Mouse (Mus musculus) adipocyte (in vitro differentiated cells): ENCODE results near the gene Pum2.
A peak's percentile ranks its signal among the peaks of the same experiment; 100 is the strongest.
"Not testable (repeated sequence)": the region's sequence is repeated elsewhere in the genome, so short reads cannot be mapped to it uniquely, and the experiment has no call there.

Source experiments
- DNase-seq: peaks from one replicate; pipeline ENCODE4 v3.0.0-alpha.2; 2016; ENCODE audit warnings: low spot score

Pum2 gene

GRCm38 (mm10) chr12:8673974-8674306 is at the start of gene Pum2:
Gene Pum2, plus strand, starts transcription at chr12:8674134.
- peak; percentile 93 for DNase-seq

GRCm38 (mm10) chr12:8629537-8629936 is 44.4 kb upstream of the Pum2 start:
- no peak for DNase-seq

- DNase-seq = no peak
Measured at GRCm38 (mm10) chr12:8631691-8632090, 42.2 kb upstream of the Pum2 start.

GRCm38 (mm10) chr12:8632737-8633365 is 41.1 kb upstream of the Pum2 start:
- DNase-seq = no peak

GRCm38 (mm10) chr12:8634306-8634705 is 39.6 kb upstream of the Pum2 start:
- no peak for DNase-seq

- DNase-seq = no peak
Measured at GRCm38 (mm10) chr12:8635546-8635945, 38.4 kb upstream of the Pum2 start.

GRCm38 (mm10) chr12:8636945-8637344 is 37.0 kb upstream of the Pum2 start:
- no peak for DNase-seq

GRCm38 (mm10) chr12:8638411-8639087 is 35.4 kb upstream of the Pum2 start:
- DNase-seq = peak; percentile 87

- not testable (repeated sequence) for DNase-seq
Measured at GRCm38 (mm10) chr12:8640186-8640585, 33.7 kb upstream of the Pum2 start.

- DNase-seq = peak; percentile 95
Measured at GRCm38 (mm10) chr12:8640711-8641424, 33.1 kb upstream of the Pum2 start.

GRCm38 (mm10) chr12:8641425-8641735 is 32.6 kb upstream of the Pum2 start:
- DNase-seq = no peak

- DNase-seq = not testable (repeated sequence)
Measured at GRCm38 (mm10) chr12:8648211-8648610, 25.7 kb upstream of the Pum2 start.

GRCm38 (mm10) chr12:8650027-8650426 is 23.9 kb upstream of the Pum2 start:
- DNase-seq = not testable (repeated sequence)

GRCm38 (mm10) chr12:8656596-8656995 is 17.3 kb upstream of the Pum2 start:
- peak; percentile 90 for DNase-seq

GRCm38 (mm10) chr12:8657116-8657515 is 16.8 kb upstream of the Pum2 start:
- DNase-seq = peak; percentile 42

- no peak for DNase-seq
Measured at GRCm38 (mm10) chr12:8657629-8658366, 16.1 kb upstream of the Pum2 start.

GRCm38 (mm10) chr12:8659406-8660279 is 14.3 kb upstream of the Pum2 start:
- no peak for DNase-seq

GRCm38 (mm10) chr12:8661747-8662146 is 12.2 kb upstream of the Pum2 start:
- no peak for DNase-seq

GRCm38 (mm10) chr12:8662175-8662574 is 11.8 kb upstream of the Pum2 start:
- DNase-seq = no peak

GRCm38 (mm10) chr12:8662721-8663120 is 11.2 kb upstream of the Pum2 start:
- no peak for DNase-seq

- DNase-seq = no peak
Measured at GRCm38 (mm10) chr12:8667473-8668255, 6.3 kb upstream of the Pum2 start.
